Mouse (Mus musculus) heart, postnatal 0 days (tissue): ENCODE measurements around the gene Macf1.

Experiments used
- CTCF ChIP-seq: IDR thresholded peaks from 2 replicates; pipeline ENCODE4 v1.5.1; 2016; ENCODE audit warnings: antibody characterized with exemption, control low read depth, low read depth
- EP300 ChIP-seq: IDR thresholded peaks from 2 replicates; pipeline ENCODE4 v1.6.1; 2016; ENCODE audit warnings: antibody characterized with exemption, low read depth

DNA sequence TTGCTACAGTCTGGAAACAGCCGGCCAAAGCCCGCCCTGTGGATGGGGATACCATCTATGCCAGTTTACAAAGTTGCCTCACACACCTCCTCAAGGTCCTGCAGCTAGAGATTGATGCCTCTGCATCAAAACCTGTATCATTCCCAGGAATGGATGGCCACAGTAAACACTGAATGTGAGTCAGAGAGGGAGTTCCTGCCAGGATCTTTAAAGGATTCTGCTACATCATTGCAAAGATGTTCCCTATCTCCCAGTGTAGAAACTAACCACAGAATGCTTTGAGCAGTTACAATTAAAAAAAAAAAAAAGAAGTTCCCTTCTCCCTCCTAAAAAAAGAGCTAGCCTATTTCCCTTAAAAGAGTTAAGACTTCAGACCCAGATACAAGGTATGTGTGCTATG is 21.2 kb upstream of the Macf1 start:
- TF ChIP-seq CTCF (no peak), EP300 (no peak)
